Mouse (Mus musculus) ES-Bruce4 (cell line): ENCODE measurements at regions not wholly inside any gene's neighbourhood (a gene's known extent, or its start where the extent isn't known, plus 50 kb on each side); places are given as distances from the start of the nearest gene placed in this dataset.

Source experiments
- CTCF ChIP-seq: IDR thresholded peaks from one replicate; pipeline ENCODE4 v1.8.1; 2011; ENCODE audit warnings: low read depth, low read length
- EP300 ChIP-seq: IDR thresholded peaks from 2 replicates; pipeline ENCODE4 v1.6.1; 2011; ENCODE audit warnings: low read depth, low read length; ENCODE audit not compliant: insufficient read depth

DNA sequence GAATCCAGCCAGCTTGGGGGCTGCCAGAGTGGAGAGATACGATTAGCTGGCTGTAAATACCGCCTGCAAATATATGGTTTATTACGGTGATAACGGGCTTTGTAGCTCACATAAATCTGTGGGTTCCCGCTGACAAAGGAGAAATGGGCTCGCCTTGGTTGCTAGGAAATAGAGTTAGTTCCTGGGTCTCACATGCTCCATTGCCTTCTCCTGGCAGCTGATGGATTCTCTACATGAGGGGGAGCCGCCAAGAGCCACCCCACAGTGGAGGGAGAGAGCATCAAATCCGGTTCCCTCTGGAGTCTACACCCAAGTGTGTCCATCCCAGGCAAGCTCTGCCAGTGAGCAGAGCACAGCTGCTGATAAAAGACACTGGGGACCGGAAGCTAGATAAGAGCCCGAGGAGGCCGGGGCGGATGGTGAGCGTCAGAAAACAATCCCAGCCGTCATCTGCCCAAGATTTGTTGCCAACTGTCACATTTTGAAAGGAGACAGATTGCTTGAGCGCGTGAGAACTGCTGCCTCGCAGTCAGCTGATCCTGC, 275.7 kb downstream of the Rybp start:
- TF ChIP-seq CTCF, result no peak
- TF ChIP-seq EP300, result no peak
